Mouse (Mus musculus) megakaryocyte, embryonic 14.5 days (primary cell): Measurements from ENCODE around the gene Ccl24.

Experiments
- FLI1 ChIP-seq: IDR thresholded peaks from 2 replicates; pipeline ENCODE4 v1.6.1; 2012; ENCODE audit warnings: low read length, inconsistent platforms, mixed read lengths
- GATA1 ChIP-seq: IDR thresholded peaks from 3 replicates; pipeline ENCODE4 v1.6.1; 2012; ENCODE audit warnings: mixed read lengths, low read length, inconsistent platforms, borderline replicate concordance

GRCm38 (mm10) chr5:135544032-135544558 is 28.8 kb downstream of the Ccl24 start:
- no peak for TF ChIP-seq GATA1
- TF ChIP-seq FLI1: no peak
